Mouse (Mus musculus) MEL (cell line): ENCODE results near the gene Txndc5. TPM values are rescaled to one million over a fixed set of nuclear protein-coding genes. Genes with fewer than 3 reads are reported as not detected.

ENCODE experiments used
- DNase-seq: peaks from one replicate; pipeline ENCODE4 v3.0.0; 2011; ENCODE audit warnings: low read depth, low spot score
- H3K27ac ChIP-seq: 2 replicates; pipeline ENCODE4 v1.5.1; 2012; ENCODE audit warnings: low read depth, mild to moderate bottlenecking, control low read depth, low read length, moderate library complexity; ENCODE audit not compliant: control insufficient read depth
- H3K27me3 ChIP-seq, 2 experiments: fragments of 150-350 bp in 1 of 2; sonication (generic) in 1 of 2; 2 replicates each; pipeline ENCODE4 v1.6.1; 2012; ENCODE audit warnings: low read length in 2 of 2, mild to moderate bottlenecking in 2 of 2, improper control_type of control experiment in 1 of 2, moderate library complexity in 1 of 2; ENCODE audit not compliant: insufficient read depth in 2 of 2, control insufficient read depth in 1 of 2
- H3K36me3 ChIP-seq, 2 experiments: 2 replicates each; pipeline ENCODE4 v1.6.1; 2012 to 2014; ENCODE audit warnings: low read length in 2 of 2, improper control_type of control experiment in 1 of 2, inconsistent platforms in 1 of 2, mild to moderate bottlenecking in 1 of 2; ENCODE audit not compliant: insufficient read depth in 2 of 2, control insufficient read depth in 1 of 2
- H3K4me1 ChIP-seq, 2 experiments: fragments of 150-350 bp in 1 of 2; sonication (generic) in 1 of 2; 2 replicates each; pipeline ENCODE4 v1.6.1; 2012; ENCODE audit warnings: low read length in 2 of 2, improper control_type of control experiment in 1 of 2, mild to moderate bottlenecking in 1 of 2; ENCODE audit not compliant: insufficient read depth in 2 of 2, control insufficient read depth in 1 of 2
- H3K4me3 ChIP-seq, 2 experiments: fragments of 150-350 bp in 1 of 2; sonication (generic) in 1 of 2; 2 replicates each; pipeline ENCODE4 v1.5.1; 2012; ENCODE audit warnings: low read depth in 2 of 2, low read length in 2 of 2, mild to moderate bottlenecking in 2 of 2, moderate library complexity in 2 of 2, control low read depth in 1 of 2, improper control_type of control experiment in 1 of 2; ENCODE audit not compliant: control insufficient read depth in 1 of 2, insufficient read depth in 1 of 2
- H3K79me2 ChIP-seq: 2 replicates; pipeline ENCODE4 v1.6.1; 2012; ENCODE audit warnings: mild to moderate bottlenecking, low read length, moderate library complexity; ENCODE audit not compliant: control insufficient read depth, poor library complexity, insufficient read depth
- H3K9ac ChIP-seq: 2 replicates; pipeline ENCODE4 v1.6.1; 2012; ENCODE audit warnings: low read depth, mild to moderate bottlenecking, control low read depth, low read length, moderate library complexity; ENCODE audit not compliant: control insufficient read depth, poor library complexity, severe bottlenecking
- H3K9me3 ChIP-seq: fragments of 150-350 bp; sonication (generic); replicated peaks from 2 replicates; pipeline ENCODE4 v1.6.1; 2012; ENCODE audit warnings: mild to moderate bottlenecking, low read length, improper control_type of control experiment, moderate library complexity; ENCODE audit not compliant: insufficient read depth
- CHD1 ChIP-seq: IDR thresholded peaks from 2 replicates; pipeline ENCODE4 v1.6.1; 2012; ENCODE audit warnings: low read depth, mild to moderate bottlenecking, inconsistent platforms, low read length, improper control_type of control experiment
- CTCF ChIP-seq, 3 experiments: IDR thresholded peaks in 2 of 3; conservative IDR thresholded peaks in 1 of 3; 2 replicates each; pipeline ENCODE4 v1.5.1; 2011 to 2012; ENCODE audit warnings: low read length in 3 of 3, low read depth in 2 of 3, mild to moderate bottlenecking in 2 of 3, improper control_type of control experiment in 1 of 3, inconsistent platforms in 1 of 3, mixed read lengths in 1 of 3, moderate library complexity in 1 of 3; ENCODE audit not compliant: control insufficient read depth in 1 of 3, insufficient read depth in 1 of 3, poor library complexity in 1 of 3, severe bottlenecking in 1 of 3
- E2F4 ChIP-seq: IDR thresholded peaks from 2 replicates; pipeline ENCODE4 v1.6.1; 2011; ENCODE audit warnings: low read depth, low read length, improper control_type of control experiment, borderline replicate concordance
- ELF1 ChIP-seq: IDR thresholded peaks from 2 replicates; pipeline ENCODE4 v1.6.1; 2014; ENCODE audit warnings: low read depth, mild to moderate bottlenecking, inconsistent platforms, low read length, improper control_type of control experiment, moderate library complexity
- EP300 ChIP-seq, 2 experiments: IDR thresholded peaks; 2 replicates each; pipeline ENCODE4 v1.6.1; 2011; ENCODE audit warnings: improper control_type of control experiment in 2 of 2, low read length in 2 of 2, low read depth in 1 of 2, mild to moderate bottlenecking in 1 of 2
- GABPA ChIP-seq: IDR thresholded peaks from 2 replicates; pipeline ENCODE4 v1.6.1; 2012; ENCODE audit warnings: low read depth, mild to moderate bottlenecking, inconsistent platforms, low read length, improper control_type of control experiment, moderate library complexity
- GATA1 ChIP-seq: IDR thresholded peaks from 2 replicates; pipeline ENCODE4 v1.6.1; 2011; ENCODE audit warnings: low read depth, low read length, improper control_type of control experiment
- JUND ChIP-seq: IDR thresholded peaks from 2 replicates; pipeline ENCODE4 v1.6.1; 2011; ENCODE audit warnings: low read depth, mild to moderate bottlenecking, improper control_type of control experiment, low read length
- MEF2A ChIP-seq: IDR thresholded peaks from 2 replicates; pipeline ENCODE4 v1.6.1; 2014; ENCODE audit warnings: low read depth, mild to moderate bottlenecking, inconsistent platforms, low read length, improper control_type of control experiment; ENCODE audit not compliant: poor library complexity, insufficient replicate concordance, severe bottlenecking; ENCODE audit errors: extremely low read depth
- MYB ChIP-seq: IDR thresholded peaks from 2 replicates; pipeline ENCODE4 v1.6.1; 2011; ENCODE audit warnings: mild to moderate bottlenecking, low read depth, low read length, improper control_type of control experiment
- NELFE ChIP-seq: IDR thresholded peaks from 2 replicates; pipeline ENCODE4 v1.6.1; 2011; ENCODE audit warnings: low read depth, low read length, improper control_type of control experiment
- NRF1 ChIP-seq: IDR thresholded peaks from 2 replicates; pipeline ENCODE4 v1.6.1; 2014; ENCODE audit warnings: low read depth, mild to moderate bottlenecking, inconsistent platforms, low read length, improper control_type of control experiment, moderate library complexity; ENCODE audit not compliant: poor library complexity, insufficient read depth, severe bottlenecking
- POLR2A ChIP-seq, 2 experiments: IDR thresholded peaks; 2 replicates each; pipeline ENCODE4 v1.6.1; 2011 to 2012; ENCODE audit warnings: low read length in 2 of 2, mild to moderate bottlenecking in 2 of 2, control low read depth in 1 of 2, improper control_type of control experiment in 1 of 2, low read depth in 1 of 2, moderate library complexity in 1 of 2; ENCODE audit not compliant: control insufficient read depth in 1 of 2, insufficient read depth in 1 of 2, poor library complexity in 1 of 2
- POLR2AphosphoS2 ChIP-seq: IDR thresholded peaks from 2 replicates; pipeline ENCODE4 v1.6.1; 2011; ENCODE audit warnings: low read length, improper control_type of control experiment
- POLR2AphosphoS5 ChIP-seq: IDR thresholded peaks from 2 replicates; pipeline ENCODE4 v1.6.1; 2012; ENCODE audit warnings: low read depth, borderline replicate concordance, mild to moderate bottlenecking, inconsistent platforms, low read length, moderate library complexity, mixed read lengths
- RCOR1 ChIP-seq: IDR thresholded peaks from 2 replicates; pipeline ENCODE4 v1.6.1; 2012; ENCODE audit warnings: low read depth, mild to moderate bottlenecking, inconsistent platforms, low read length, improper control_type of control experiment
- SMC3 ChIP-seq: IDR thresholded peaks from 2 replicates; pipeline ENCODE4 v1.6.1; 2011; ENCODE audit warnings: low read depth, low read length, improper control_type of control experiment
- TCF12 ChIP-seq: IDR thresholded peaks from 2 replicates; pipeline ENCODE4 v1.6.1; 2014; ENCODE audit warnings: low read depth, mild to moderate bottlenecking, inconsistent platforms, low read length, improper control_type of control experiment, moderate library complexity
- UBTF ChIP-seq: IDR thresholded peaks from 2 replicates; pipeline ENCODE4 v1.6.1; 2012; ENCODE audit warnings: low read depth, mild to moderate bottlenecking, inconsistent platforms, low read length, improper control_type of control experiment, moderate library complexity, borderline replicate concordance; ENCODE audit not compliant: insufficient read depth
- USF2 ChIP-seq, 2 experiments: IDR thresholded peaks; 2 replicates each; pipeline ENCODE4 v1.6.1; 2011 to 2012; ENCODE audit warnings: improper control_type of control experiment in 2 of 2, low read length in 2 of 2, borderline replicate concordance in 1 of 2, inconsistent platforms in 1 of 2, low read depth in 1 of 2, mild to moderate bottlenecking in 1 of 2; ENCODE audit not compliant: insufficient read depth in 1 of 2
- ZC3H11A ChIP-seq: IDR thresholded peaks from 2 replicates; pipeline ENCODE4 v1.6.1; 2012; ENCODE audit warnings: low read depth, mild to moderate bottlenecking, inconsistent platforms, low read length, improper control_type of control experiment
- ZMIZ1 ChIP-seq: IDR thresholded peaks from 2 replicates; pipeline ENCODE4 v1.6.1; 2012; ENCODE audit warnings: low read depth, mild to moderate bottlenecking, inconsistent platforms, low read length, improper control_type of control experiment, moderate library complexity
- ZNF384 ChIP-seq: IDR thresholded peaks from 2 replicates; pipeline ENCODE4 v1.6.1; 2012; ENCODE audit warnings: low read depth, mild to moderate bottlenecking, inconsistent platforms, low read length, improper control_type of control experiment
- polyA plus RNA-seq, 2 experiments: library from polyadenylated mRNA; stranded (reverse) in 1 of 2; unstranded in 1 of 2; fragments of >175 nt in 1 of 2; fragments of >200 nt in 1 of 2; gene quantifications; 2 replicates each; pipeline versions ENCODE4 v1.2.1 to v1.2.4; 2012; ENCODE audit warnings: low replicate concordance in 2 of 2, low read depth in 1 of 2; ENCODE audit not compliant: insufficient read length in 2 of 2, insufficient read depth in 1 of 2, missing spikeins in 1 of 2
- total RNA-seq: library from RNA; depleted of rRNA; stranded (reverse); fragments of 300-350 nt; gene quantifications from 2 replicates; pipeline ENCODE4 v1.2.3, GENCODE M21; 2012

Txndc5 gene
- total and polyA plus RNA-seq, 3 experiments, result 87.3 to 114 TPM; not detected in 1

- Histone ChIP-seq H3K9me3 (no peaks in the 10 kb centered on the region), H3K27ac (no peak overlapping the region), H3K4me1 (no peaks in the 10 kb centered on the region), H3K36me3 (peaks cover 0 to 3% of the 10 kb centered on the region in 2 experiments; a peak in 1 of 4 replicates), H3K9ac (no peak overlapping the region), H3K79me2 (no peaks in the 10 kb centered on the region), H3K4me3 (no peak overlapping the region), H3K27me3 (peaks cover 2% of the 10 kb centered on the region in 2 experiments; a peak in 3 of 4 replicates)
- TF ChIP-seq MEF2A (no peak), SMC3 (no peak), GATA1 (no peak), NRF1 (no peak), POLR2AphosphoS2 (no peak), EP300 (IDR thresholded peaks at IDR 0.05; ENCODE audit: low read depth in 1 of 2, low read length in 2 of 2) (no peak), UBTF (no peak), RCOR1 (no peak), ZMIZ1 (no peak), ZNF384 (no peak), USF2 (IDR thresholded peaks at IDR 0.05; ENCODE audit: borderline replicate concordance in 1 of 2, insufficient read depth in 1 of 2, low read depth in 1 of 2, low read length in 2 of 2) (no peak), GABPA (no peak), CHD1 (no peak), NELFE (no peak), POLR2AphosphoS5 (no peak)
- DNase-seq, result no peak
These were observed 31.9 kb downstream of the Txndc5 start for GRCm38 (mm10) chr13:38496715-38497114.

GRCm38 (mm10) chr13:38486767-38487166 is 41.9 kb downstream of the Txndc5 start:
- H3K27ac ChIP-seq, result no peak overlapping the region
- H3K9me3 ChIP-seq, result no peaks in the 10 kb centered on the region
- no peaks in the 10 kb centered on the region for H3K36me3 ChIP-seq
- peaks cover 11 to 16% of the 10 kb centered on the region in 2 experiments for H3K27me3 ChIP-seq
- no peak overlapping the region for H3K4me3 ChIP-seq
- TF ChIP-seq CTCF (IDR thresholded peaks at IDR 0.05 in 2 of 3, conservative IDR thresholded peaks at IDR 0.05 in 1 of 3; ENCODE audit: control insufficient read depth in 1 of 3, insufficient read depth in 1 of 3, low read depth in 2 of 3, low read length in 3 of 3, poor library complexity in 1 of 3, severe bottlenecking in 1 of 3) (no peak), ZNF384 (no peak), MEF2A (no peak), POLR2AphosphoS5 (no peak), TCF12 (no peak), MYB (no peak), JUND (no peak), ELF1 (no peak), NRF1 (no peak), ZC3H11A (no peak), POLR2A (IDR thresholded peaks at IDR 0.05; ENCODE audit: control insufficient read depth in 1 of 2, insufficient read depth in 1 of 2, low read depth in 1 of 2, low read length in 2 of 2, poor library complexity in 1 of 2) (no peak), E2F4 (no peak)
- TF ChIP-seq, all 39 proteins: peak for 0
- Histone ChIP-seq H3K79me2 (no peaks in the 10 kb centered on the region), H3K4me1 (no peaks in the 10 kb centered on the region), H3K9ac (no peak overlapping the region)
- no peak for DNase-seq
